Mouse (Mus musculus) hindbrain, embryonic 11.5 days (tissue): ENCODE results near the gene Macrod1. TPM values are rescaled to one million over a fixed set of nuclear protein-coding genes. Genes with fewer than 3 reads are reported as not detected.

Source experiments
- ATAC-seq: fragments of 200-750 bp; cut with Nextera tagmentation; 2 replicates; pipeline ENCODE4 v1.8.0; 2017; ENCODE audit warnings: mild to moderate bottlenecking, moderate TSS enrichment, moderate library complexity; ENCODE audit not compliant: low FRiP score
- DNase-seq: peaks from one replicate; pipeline ENCODE4 v3.0.0-alpha.2; 2015; ENCODE audit warnings: low spot score
- H3K27ac ChIP-seq: fragments of 300-500 bp; sonication (generic); 2 replicates; pipeline ENCODE4 v1.5.1; 2014; ENCODE audit warnings: mild to moderate bottlenecking, low read depth, low read length
- H3K27me3 ChIP-seq: fragments of 300-500 bp; sonication (generic); 2 replicates; pipeline ENCODE4 v1.6.1; 2014; ENCODE audit warnings: mild to moderate bottlenecking, low read length, moderate library complexity, mixed read lengths; ENCODE audit not compliant: control insufficient read depth, insufficient read depth
- H3K36me3 ChIP-seq: fragments of 300-500 bp; sonication (generic); 2 replicates; pipeline ENCODE4 v1.6.1; 2014; ENCODE audit warnings: mild to moderate bottlenecking, low read length, moderate library complexity, mixed read lengths; ENCODE audit not compliant: control insufficient read depth, insufficient read depth
- H3K4me1 ChIP-seq: fragments of 300-500 bp; sonication (generic); replicated peaks from 2 replicates; pipeline ENCODE4 v1.6.1; 2014; ENCODE audit warnings: low read length, mixed read lengths; ENCODE audit not compliant: control insufficient read depth, insufficient read depth
- H3K4me2 ChIP-seq: fragments of 300-500 bp; sonication (generic); replicated peaks from 2 replicates; pipeline ENCODE4 v1.6.1; 2014; ENCODE audit warnings: mild to moderate bottlenecking, low read depth, low read length
- H3K4me3 ChIP-seq: fragments of 300-500 bp; sonication (generic); 2 replicates; pipeline ENCODE4 v1.5.1; 2014; ENCODE audit warnings: low read depth, low read length
- H3K9ac ChIP-seq: fragments of 300-500 bp; sonication (generic); 2 replicates; pipeline ENCODE4 v1.6.1; 2014; ENCODE audit warnings: low read depth, low read length
- H3K9me3 ChIP-seq: fragments of 300-500 bp; sonication (generic); 2 replicates; pipeline ENCODE4 v1.6.1; 2016; ENCODE audit warnings: low read length; ENCODE audit not compliant: control insufficient read depth
- WGBS: fragments of 180-500 bp; shearing (Covaris S2); extraction: QIAGEN DNeasy Blood & Tissue Kit; methylation state at CpG from one replicate; pipeline ENCODE4 v1.1.7; 2014; 5-methylcytosine and 5-hydroxymethylcytosine counted together
- polyA plus RNA-seq: library from polyadenylated mRNA; unstranded; fragments of >200 nt; fragmentation: Nextera tagmentation; extraction: Ambion mirVana; gene quantifications from 2 replicates; pipeline ENCODE4 v1.2.1, GENCODE M21; 2014

Gene Macrod1
- polyA plus RNA-seq, 1 experiment from 2014 or later, result 3.1 TPM

DNA sequence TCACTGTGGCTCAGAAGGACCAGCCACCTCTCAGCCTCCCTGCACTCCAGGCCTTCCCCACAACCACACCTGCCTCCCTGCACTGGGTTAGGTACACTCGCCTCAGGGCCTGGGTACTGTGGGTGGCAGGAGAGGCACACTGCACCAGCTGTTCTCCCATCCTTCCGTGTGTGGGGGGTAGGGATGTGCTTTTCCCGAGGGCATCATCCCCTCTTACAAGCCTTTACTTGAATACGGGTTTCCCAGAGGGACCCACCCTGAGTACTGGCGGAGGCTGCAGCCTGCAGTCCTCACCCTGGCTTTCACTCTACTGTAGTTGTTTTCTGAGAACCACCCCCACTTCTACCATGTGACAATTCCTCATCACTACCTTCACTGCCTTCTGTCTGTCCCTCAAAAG, 130.5 kb downstream of the Macrod1 start:
- H3K4me2 ChIP-seq, result no peak overlapping the region
- H3K36me3 ChIP-seq, result no peaks in the 10 kb centered on the region
- DNase-seq, result no peak
- no peak overlapping the region for H3K9ac ChIP-seq
- no peaks in the 10 kb centered on the region for H3K9me3 ChIP-seq
- peaks cover 14% of the 10 kb centered on the region for H3K4me1 ChIP-seq
- WGBS, result 50% methylated on average over 5 of the region's 5 CpGs
- H3K27ac ChIP-seq, result peak overlapping the region; percentile 21; the same call in 1 of the 2 replicates
- no peak overlapping the region for H3K4me3 ChIP-seq
- no peak for ATAC-seq
- H3K27me3 ChIP-seq, result peaks cover 12% of the 10 kb centered on the region

DNA sequence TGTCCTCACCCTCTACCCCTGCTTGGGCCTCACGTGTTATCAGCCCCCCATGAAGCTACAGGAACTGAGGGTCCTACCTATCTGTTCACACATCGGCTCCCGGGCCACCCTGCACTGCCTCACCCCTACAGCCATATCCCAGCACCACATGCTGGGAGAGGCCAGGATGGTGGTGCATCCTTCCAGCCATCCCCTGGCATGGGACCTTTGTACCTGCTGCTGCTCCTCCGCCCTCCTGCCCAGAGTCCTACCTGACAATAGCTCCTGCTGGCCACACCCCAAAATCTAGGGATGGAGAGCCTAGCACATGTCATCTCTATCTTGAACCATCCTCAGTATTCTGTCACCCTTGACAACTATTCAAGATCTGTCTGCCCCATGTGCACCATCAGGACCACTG, 132.4 kb downstream of the Macrod1 start:
- Histone ChIP-seq H3K9me3 (no peaks in the 10 kb centered on the region), H3K4me1 (peaks cover 8% of the 10 kb centered on the region), H3K9ac (no peak overlapping the region), H3K27ac (no peak overlapping the region), H3K4me3 (no peak overlapping the region), H3K36me3 (no peaks in the 10 kb centered on the region), H3K27me3 (0 out of 2 replicates have a peak, but pooled peaks cover 1% of the 10 kb centered on the region), H3K4me2 (no peak overlapping the region)
- ATAC-seq, result no peak
- WGBS, result 77% methylated on average over 4 of the region's 4 CpGs
- no peak for DNase-seq

DNA sequence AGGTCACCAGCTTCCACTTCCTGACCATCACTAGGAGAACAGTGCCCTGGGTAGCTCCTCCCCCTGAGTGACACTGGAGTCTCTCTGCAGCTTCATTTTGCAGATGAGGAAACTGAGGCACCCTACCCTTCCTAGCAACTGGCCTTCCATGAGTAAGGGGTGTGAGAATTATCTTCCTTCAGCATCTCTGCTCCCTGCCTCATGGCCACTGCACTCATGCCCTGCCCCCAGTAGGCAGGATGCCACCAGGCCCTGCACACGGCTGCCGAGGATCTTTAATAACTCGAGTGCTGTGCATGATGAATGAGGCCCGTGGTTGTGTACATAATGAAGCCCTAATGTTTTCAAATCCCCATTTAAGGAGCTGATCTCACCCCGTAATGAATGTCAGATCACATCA, 134.4 kb downstream of the Macrod1 start:
- H3K4me3 ChIP-seq, result no peak overlapping the region
- H3K4me2 ChIP-seq, result no peak overlapping the region
- H3K36me3 ChIP-seq, result no peaks in the 10 kb centered on the region
- DNase-seq (no peak), ATAC-seq (no peak)
- H3K9ac ChIP-seq, result no peak overlapping the region
- H3K9me3 ChIP-seq, result no peaks in the 10 kb centered on the region
- H3K27ac ChIP-seq, result no peak overlapping the region
- H3K4me1 ChIP-seq, result peaks cover 3% of the 10 kb centered on the region
- H3K27me3 ChIP-seq, result 0 out of 2 replicates have a peak, but pooled peaks cover 3% of the 10 kb centered on the region
- 47% methylated on average over 5 of the region's 5 CpGs for WGBS

DNA sequence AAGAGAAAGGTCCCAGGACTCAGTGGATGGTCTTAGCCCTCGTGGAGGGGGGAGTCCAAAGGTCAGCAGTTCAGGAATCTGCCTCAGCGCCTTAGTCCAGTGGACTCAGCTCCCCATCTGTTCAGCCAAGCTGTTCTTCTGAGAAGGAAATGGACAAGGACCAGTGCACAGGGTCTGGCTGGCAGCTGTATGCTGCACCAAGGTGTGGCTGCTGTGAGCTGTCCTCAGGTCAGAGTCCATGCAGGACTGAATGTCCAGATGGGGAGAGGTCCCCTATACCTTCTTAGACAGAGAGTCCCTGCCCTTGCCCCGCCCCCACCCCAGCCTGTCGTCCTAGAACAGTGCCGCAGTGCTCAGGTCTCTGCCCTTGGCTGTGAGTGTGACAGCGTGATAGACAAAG, 135.0 kb downstream of the Macrod1 start:
- WGBS, result 44% methylated on average over 6 of the region's 6 CpGs
- no peak overlapping the region for H3K4me2 ChIP-seq
- H3K27me3 ChIP-seq, result 0 out of 2 replicates have a peak, but pooled peaks cover 3% of the 10 kb centered on the region
- H3K9me3 ChIP-seq, result no peaks in the 10 kb centered on the region
- peaks cover 3% of the 10 kb centered on the region; the same call in 1 of the 2 replicates for H3K4me1 ChIP-seq
- no peak overlapping the region for H3K4me3 ChIP-seq
- DNase-seq (no peak), ATAC-seq (no peak)
- no peaks in the 10 kb centered on the region for H3K36me3 ChIP-seq
- no peak overlapping the region for H3K9ac ChIP-seq
- no peak overlapping the region for H3K27ac ChIP-seq

DNA sequence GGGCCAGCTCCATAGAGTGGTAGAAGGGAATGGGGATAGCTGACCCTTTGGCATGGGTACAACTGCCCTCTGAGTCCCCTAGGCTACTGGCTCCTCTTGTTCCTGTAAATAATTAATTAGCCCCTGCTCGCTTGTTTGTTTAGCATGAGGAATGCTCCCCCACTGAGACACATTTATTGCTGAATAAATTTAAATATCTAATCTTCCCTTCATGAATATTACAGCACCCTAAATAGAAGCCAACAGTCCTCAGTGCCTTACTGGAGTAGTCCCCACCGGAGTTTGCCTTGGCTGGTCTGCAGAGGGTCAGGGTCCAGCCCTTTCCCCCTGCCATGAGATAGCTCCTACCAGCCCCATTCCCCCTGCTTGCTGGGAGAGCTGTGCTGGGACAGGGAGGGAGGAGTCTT, 136.0 kb downstream of the Macrod1 start:
- 41% methylated on average over 2 of the region's 2 CpGs for WGBS
- DNase-seq, result no peak
- H3K27me3 ChIP-seq, result 0 out of 2 replicates have a peak, but pooled peaks cover 3% of the 10 kb centered on the region

DNA sequence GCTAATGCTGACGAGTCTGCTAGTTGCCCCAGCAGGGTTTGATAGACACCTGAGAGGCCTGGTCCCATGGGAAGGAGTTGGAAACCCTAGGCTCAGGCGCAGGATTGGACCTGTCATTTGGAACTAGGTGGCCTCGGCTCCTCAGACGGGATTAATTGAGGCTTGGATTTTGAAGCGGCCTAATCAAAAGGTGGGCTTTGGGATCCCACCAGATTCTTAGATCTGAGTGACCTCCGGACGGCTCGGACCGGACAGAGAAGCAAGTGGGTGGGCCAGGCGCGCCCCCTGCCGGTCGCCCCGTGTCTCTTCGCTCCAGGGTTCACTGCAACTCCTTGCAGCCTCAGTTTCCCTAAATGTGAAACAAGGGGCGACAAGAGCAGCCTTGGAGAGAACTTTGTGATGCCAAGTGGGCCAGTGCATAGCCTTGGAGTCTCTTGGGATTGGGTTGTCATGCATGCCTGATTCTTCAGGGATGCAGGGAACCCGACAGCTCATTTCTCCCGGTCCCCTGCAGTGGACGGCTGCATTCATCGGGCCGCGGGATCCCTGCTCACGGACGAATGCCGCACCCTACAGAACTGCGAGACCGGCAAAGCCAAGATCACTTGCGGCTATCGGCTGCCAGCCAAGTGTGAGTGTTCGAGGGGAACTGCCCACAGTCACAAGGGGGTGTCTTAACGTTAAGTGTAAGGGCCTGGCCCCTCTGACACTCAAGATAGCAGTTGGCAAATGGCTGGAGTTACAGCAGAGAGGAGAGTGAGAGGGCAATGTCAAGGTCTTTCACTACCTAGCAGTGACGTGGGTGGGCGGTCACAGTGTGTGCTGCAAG, 139.5 kb downstream of the Macrod1 start:
- DNase-seq (peak; percentile 78), ATAC-seq (peak; percentile 32)
- peaks cover 6% of the 10 kb centered on the region; the same call in 1 of the 2 replicates for H3K4me1 ChIP-seq

More for the DNA sequence above, 136.0 kb downstream of the Macrod1 start:
- Histone ChIP-seq H3K4me1 (peaks cover 6% of the 10 kb centered on the region; the same call in 1 of the 2 replicates), H3K4me2 (no peak overlapping the region), H3K27ac (no peak overlapping the region), H3K36me3 (no peaks in the 10 kb centered on the region), H3K4me3 (no peak overlapping the region), H3K9ac (no peak overlapping the region), H3K9me3 (no peaks in the 10 kb centered on the region)
- ATAC-seq, result no peak

DNA sequence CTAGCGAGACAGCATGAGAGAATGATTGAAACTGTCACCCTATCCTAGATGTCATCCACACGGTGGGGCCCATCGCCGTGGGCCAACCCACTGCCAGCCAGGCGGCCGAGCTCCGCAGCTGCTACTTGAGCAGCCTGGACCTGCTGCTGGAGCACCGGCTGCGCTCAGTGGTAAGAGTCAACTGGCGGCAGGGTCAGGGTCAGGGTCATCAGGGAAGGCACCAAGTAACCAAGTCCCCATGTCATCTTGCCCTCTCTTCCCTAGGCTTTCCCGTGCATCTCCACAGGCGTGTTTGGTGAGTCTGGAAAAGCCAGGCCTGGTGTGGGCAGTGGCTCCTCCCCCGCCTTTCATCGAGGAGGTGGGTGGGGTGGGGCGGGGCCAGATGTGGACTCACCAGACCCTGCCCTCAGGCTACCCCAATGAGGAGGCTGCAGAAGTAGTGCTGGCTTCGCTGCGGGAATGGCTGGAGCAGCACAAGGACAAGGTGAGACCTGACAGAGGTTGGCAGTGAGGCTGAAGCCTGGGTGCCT, 140.2 kb downstream of the Macrod1 start:
- peaks cover 6% of the 10 kb centered on the region; the same call in 1 of the 2 replicates for H3K4me1 ChIP-seq
- peak; percentile 61 for DNase-seq
- H3K9ac ChIP-seq, result no peak overlapping the region
- WGBS, result 10% methylated on average over 17 of the region's 17 CpGs
- H3K27ac ChIP-seq, result no peak overlapping the region
- no peak overlapping the region for H3K4me3 ChIP-seq
- ATAC-seq, result peak; percentile 51
- H3K36me3 ChIP-seq, result peaks cover 16% of the 10 kb centered on the region
- H3K4me2 ChIP-seq, result no peak overlapping the region
- H3K27me3 ChIP-seq, result 0 out of 2 replicates have a peak, but pooled peaks cover 3% of the 10 kb centered on the region
- no peaks in the 10 kb centered on the region for H3K9me3 ChIP-seq

More for the DNA sequence above, 139.5 kb downstream of the Macrod1 start:
- no peaks in the 10 kb centered on the region for H3K9me3 ChIP-seq
- peaks cover 16% of the 10 kb centered on the region for H3K36me3 ChIP-seq
- no peak overlapping the region for H3K27ac ChIP-seq
- 0 out of 2 replicates have a peak, but pooled peaks cover 3% of the 10 kb centered on the region for H3K27me3 ChIP-seq
- WGBS, result 17% methylated on average over 33 of the region's 33 CpGs
- no peak overlapping the region for H3K4me2 ChIP-seq
- no peak overlapping the region for H3K9ac ChIP-seq
- H3K4me3 ChIP-seq, result no peak overlapping the region

DNA sequence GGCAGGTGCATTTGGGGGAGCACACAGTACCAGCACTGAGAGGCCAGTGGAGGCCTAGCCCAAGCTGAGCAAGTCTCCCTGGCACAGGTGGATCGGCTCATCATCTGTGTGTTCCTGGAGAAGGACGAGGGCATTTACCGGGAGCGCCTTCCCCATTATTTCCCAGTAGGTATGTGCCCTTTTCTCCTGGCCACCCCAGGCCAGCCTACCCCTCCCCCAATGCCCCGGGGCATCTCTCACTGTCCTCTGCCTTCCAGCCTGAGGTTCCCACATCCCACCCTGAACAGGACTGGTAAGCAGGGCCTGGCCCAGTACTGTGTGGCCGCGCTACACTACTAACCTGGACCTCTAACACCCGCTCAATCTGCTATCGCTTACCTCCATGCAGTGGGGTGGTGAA, 140.8 kb downstream of the Macrod1 start:
- ATAC-seq (peak; percentile 48), DNase-seq (no peak)
- Histone ChIP-seq H3K4me2 (no peak overlapping the region), H3K9me3 (no peaks in the 10 kb centered on the region), H3K4me3 (no peak overlapping the region), H3K36me3 (peaks cover 19% of the 10 kb centered on the region), H3K27me3 (0 out of 2 replicates have a peak, but pooled peaks cover 3% of the 10 kb centered on the region), H3K4me1 (peaks cover 6% of the 10 kb centered on the region; the same call in 1 of the 2 replicates), H3K27ac (no peak overlapping the region), H3K9ac (no peak overlapping the region)
- 85% methylated on average over 8 of the region's 9 CpGs for WGBS
